Mouse (Mus musculus) cerebellum, adult 2 months (tissue): ENCODE data around the gene Mgmt. TPM values are rescaled to one million over a fixed set of nuclear protein-coding genes. Genes with fewer than 3 reads are reported as not detected.

Source experiments
- DNase-seq, 2 experiments: peaks; one replicate each; pipeline ENCODE4 v3.0.0; 2021
- H3K27ac ChIP-seq: fragments of 200-500 bp; 2 replicates; pipeline ENCODE4 v1.5.1; 2012; ENCODE audit warnings: low read length, control low read depth, inconsistent platforms; ENCODE audit not compliant: insufficient read depth
- H3K27me3 ChIP-seq: fragments of 200-500 bp; 2 replicates; pipeline ENCODE4 v1.6.1; 2012; ENCODE audit warnings: inconsistent platforms, mild to moderate bottlenecking, low read length, moderate library complexity; ENCODE audit not compliant: control insufficient read depth, insufficient read depth
- H3K4me1 ChIP-seq: fragments of 200-500 bp; 2 replicates; pipeline ENCODE4 v1.6.1; 2011; ENCODE audit warnings: low read length; ENCODE audit not compliant: control insufficient read depth, insufficient read depth
- H3K4me3 ChIP-seq: fragments of 200-500 bp; replicated peaks from 2 replicates; pipeline ENCODE3; 2011; ENCODE audit warnings: mild to moderate bottlenecking, low read depth, low read length, control low read depth; ENCODE audit not compliant: insufficient read depth
- CTCF ChIP-seq: fragments of 200-500 bp; IDR thresholded peaks from 2 replicates; pipeline ENCODE4 v1.5.1; 2011; ENCODE audit warnings: low read depth, mild to moderate bottlenecking, control low read depth, low read length, moderate library complexity, borderline replicate concordance; ENCODE audit not compliant: insufficient read depth
- POLR2A ChIP-seq: fragments of 200-500 bp; IDR thresholded peaks from 2 replicates; pipeline ENCODE4 v1.6.1; 2011; ENCODE audit warnings: low read length, control low read depth, borderline replicate concordance; ENCODE audit not compliant: insufficient read depth
- WGBS: fragments of 180-500 bp; shearing (Covaris S2); methylation state at CpG from one replicate; pipeline ENCODE4 v1.1.7; 2018; 5-methylcytosine and 5-hydroxymethylcytosine counted together
- polyA plus RNA-seq: library from polyadenylated mRNA; depleted of rRNA; stranded (reverse); fragments of >200 nt; gene quantifications from 2 replicates; pipeline ENCODE4 v1.2.3, GENCODE M21; 2012

Mgmt gene
- polyA plus RNA-seq, 1 experiment: 0.92 TPM

DNA sequence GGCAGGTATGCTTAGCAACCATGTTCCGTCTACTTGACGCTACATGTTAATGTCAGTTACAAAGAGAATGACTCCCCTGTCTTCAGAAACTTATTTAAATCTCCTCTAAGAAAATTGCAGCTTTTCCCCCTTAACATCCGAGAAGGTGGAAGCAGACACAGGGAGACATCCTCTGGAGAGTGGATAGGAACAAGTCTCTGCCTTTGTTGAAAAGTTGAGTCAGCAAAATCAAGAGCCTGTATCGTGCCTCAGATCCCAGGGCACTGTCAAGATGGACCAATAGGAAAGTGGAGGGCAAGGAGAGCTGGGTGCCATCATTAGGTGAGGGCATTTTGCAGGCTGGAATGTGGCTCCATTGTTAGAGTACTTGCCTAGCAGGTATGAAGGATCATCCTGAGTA, 172.6 kb downstream of the Mgmt start:
- Histone ChIP-seq H3K27me3 (no peaks in the 10 kb centered on the region; the same call in 1 of the 2 replicates), H3K4me1 (no peaks in the 10 kb centered on the region), H3K27ac (no peak overlapping the region), H3K4me3 (no peak overlapping the region)
- no peak for DNase-seq
- 94% methylated on average over 4 of the region's 4 CpGs for WGBS
- TF ChIP-seq POLR2A: no peak
- no peak for TF ChIP-seq CTCF

DNA sequence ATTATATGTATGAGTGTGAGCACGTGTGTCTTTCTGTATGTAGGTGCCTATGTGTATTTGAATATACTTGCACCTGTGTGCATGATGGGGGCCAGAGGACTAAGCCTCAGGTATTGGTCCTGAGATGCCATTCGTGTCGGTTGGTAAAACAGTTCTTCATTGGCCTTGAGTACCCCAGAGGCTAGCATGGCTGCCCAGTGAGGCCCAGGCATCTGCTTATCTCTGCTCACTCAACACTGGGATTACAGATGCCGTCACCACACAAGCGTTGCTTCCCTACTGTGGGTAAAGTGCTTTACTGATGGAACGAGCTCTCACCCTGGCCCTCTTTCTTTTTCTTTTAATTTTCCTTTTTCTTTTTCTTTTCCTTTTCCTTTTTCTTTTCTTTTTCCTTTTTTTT, 173.3 kb downstream of the Mgmt start:
- no peaks in the 10 kb centered on the region for H3K4me1 ChIP-seq
- DNase-seq: no peak
- 96% methylated on average over 6 of the region's 6 CpGs for WGBS
- H3K27ac ChIP-seq: no peak overlapping the region
- H3K4me3 ChIP-seq: no peak overlapping the region
- no peak for TF ChIP-seq CTCF
- no peak for TF ChIP-seq POLR2A
- H3K27me3 ChIP-seq: no peaks in the 10 kb centered on the region; the same call in 1 of the 2 replicates

DNA sequence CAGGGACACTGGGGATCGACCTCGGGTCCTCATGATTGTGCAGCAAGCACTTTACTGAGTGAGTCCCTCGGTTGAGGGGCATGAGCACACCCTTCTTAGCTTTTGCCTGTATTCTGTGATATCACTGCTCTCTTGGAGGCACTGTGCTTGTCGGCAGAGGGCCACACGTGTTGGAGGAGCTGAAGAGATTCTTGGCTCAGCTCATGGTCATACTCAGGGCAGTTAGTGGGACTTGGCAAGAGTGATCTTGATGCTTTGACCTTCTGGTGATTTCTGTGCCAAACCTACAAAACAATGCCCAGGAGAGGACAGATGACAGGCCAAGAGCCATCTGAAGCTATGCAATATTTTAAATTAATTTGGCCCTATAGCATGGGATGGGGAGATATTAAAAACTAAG, 174.4 kb downstream of the Mgmt start:
- no peaks in the 10 kb centered on the region; the same call in 1 of the 2 replicates for H3K4me1 ChIP-seq
- H3K4me3 ChIP-seq: no peak overlapping the region
- TF ChIP-seq POLR2A: no peak
- no peak for TF ChIP-seq CTCF
- WGBS: 25% methylated on average over 5 of the region's 5 CpGs
- DNase-seq: no peak
- H3K27me3 ChIP-seq: peaks cover under 1% of the 10 kb centered on the region; the same call in 1 of the 2 replicates
- no peak overlapping the region for H3K27ac ChIP-seq

DNA sequence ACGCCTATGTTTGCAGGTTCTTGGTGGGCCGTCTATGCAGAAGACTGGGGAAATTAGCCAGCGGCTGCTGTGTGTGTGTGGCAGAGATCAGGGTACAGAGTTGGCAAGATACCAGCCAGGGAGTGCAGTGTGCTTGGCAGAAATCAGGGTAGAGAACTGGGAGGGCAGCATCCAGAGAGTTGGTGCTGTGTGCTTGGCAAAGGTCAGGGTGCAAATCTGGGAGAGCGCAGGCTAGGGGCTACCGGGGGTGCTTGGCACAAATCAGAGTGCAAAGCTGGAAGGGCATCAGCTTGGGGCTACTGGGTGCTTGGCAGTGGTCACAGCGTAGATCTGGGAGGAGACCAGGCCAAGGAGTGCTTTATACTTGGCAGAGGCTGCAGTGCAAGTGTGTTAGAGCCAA, 175.4 kb downstream of the Mgmt start:
- 11% methylated on average over 6 of the region's 6 CpGs for WGBS
- H3K4me1 ChIP-seq: no peaks in the 10 kb centered on the region; the same call in 1 of the 2 replicates
- no peak overlapping the region for H3K27ac ChIP-seq
- peaks cover 3% of the 10 kb centered on the region for H3K27me3 ChIP-seq
- no peak for DNase-seq
- H3K4me3 ChIP-seq: no peak overlapping the region
- TF ChIP-seq POLR2A (no peak), CTCF (no peak)

DNA sequence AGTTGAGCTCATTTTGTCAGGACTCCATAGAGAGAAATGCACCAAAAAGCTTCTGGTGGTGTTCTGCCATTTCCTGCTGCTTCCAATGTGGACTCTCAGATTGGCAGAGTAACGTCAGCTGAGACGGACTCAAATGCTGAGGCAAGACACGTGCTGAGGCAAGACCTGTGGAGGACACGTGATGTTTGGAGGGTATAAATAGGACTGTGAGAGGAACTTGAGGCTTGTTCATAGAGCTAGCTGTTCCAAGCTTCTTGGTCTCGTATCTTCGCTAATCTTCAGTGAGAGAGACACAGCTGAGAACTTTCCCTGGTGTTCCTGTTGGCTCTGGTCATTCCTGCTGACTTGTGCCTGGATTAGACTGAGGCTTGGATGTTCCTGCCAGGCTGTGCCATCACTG, 176.9 kb downstream of the Mgmt start:
- TF ChIP-seq POLR2A (no peak), CTCF (no peak)
- Histone ChIP-seq H3K27ac (no peak overlapping the region), H3K27me3 (peaks cover 3% of the 10 kb centered on the region; the same call in 1 of the 2 replicates), H3K4me3 (no peak overlapping the region), H3K4me1 (no peaks in the 10 kb centered on the region; the same call in 1 of the 2 replicates)
- WGBS: 83% methylated on average over 6 of the region's 6 CpGs
- DNase-seq: no peak

DNA sequence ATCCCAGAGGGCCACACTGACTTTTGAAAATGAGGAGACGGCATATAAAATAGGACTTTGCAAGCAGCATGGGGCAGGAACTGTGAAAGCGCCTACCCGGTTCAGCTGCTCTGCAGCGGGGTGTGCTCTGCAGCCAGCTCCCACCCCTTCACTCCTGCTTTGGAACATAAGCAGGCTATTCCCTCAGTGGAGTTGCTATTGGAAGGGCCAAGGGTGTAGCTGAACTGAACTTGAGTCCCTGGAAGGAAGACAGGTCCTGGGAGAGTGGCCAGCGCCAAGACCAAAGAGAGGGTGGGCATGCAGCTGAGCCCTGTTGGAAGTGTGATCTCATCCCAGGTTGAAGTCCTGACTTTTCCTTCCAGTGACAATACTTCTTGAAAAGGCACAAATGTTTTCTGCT, 179.5 kb downstream of the Mgmt start:
- no peak for DNase-seq
- Histone ChIP-seq H3K27me3 (peaks cover 3% of the 10 kb centered on the region; the same call in 1 of the 2 replicates), H3K27ac (no peak overlapping the region), H3K4me3 (no peak overlapping the region), H3K4me1 (no peaks in the 10 kb centered on the region; the same call in 1 of the 2 replicates)
- TF ChIP-seq POLR2A (no peak), CTCF (no peak)
- WGBS: 29% methylated on average over 5 of the region's 5 CpGs

DNA sequence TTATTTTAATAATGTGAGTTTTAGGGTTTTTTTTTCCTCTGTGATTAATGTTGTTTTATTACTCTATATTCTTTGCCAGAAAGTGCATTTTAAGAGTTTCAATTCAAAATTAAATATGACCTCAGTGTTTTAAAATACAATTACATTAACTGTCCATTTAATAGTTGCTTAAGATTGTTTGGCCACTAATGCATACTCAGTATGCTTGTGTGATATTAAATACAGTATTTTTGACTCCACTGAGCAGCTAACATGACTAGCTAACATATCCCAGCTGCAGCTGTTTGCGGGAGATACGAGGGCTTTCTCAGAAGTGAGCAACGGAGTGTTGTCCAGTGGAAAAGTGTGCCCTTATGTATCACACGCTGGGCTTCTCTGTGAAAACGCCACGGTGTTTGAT, 179.9 kb downstream of the Mgmt start:
- DNase-seq: no peak
- Histone ChIP-seq H3K27ac (no peak overlapping the region), H3K4me1 (no peaks in the 10 kb centered on the region; the same call in 1 of the 2 replicates), H3K27me3 (peaks cover 3% of the 10 kb centered on the region; the same call in 1 of the 2 replicates), H3K4me3 (no peak overlapping the region)
- TF ChIP-seq POLR2A (no peak), CTCF (no peak)
- 85% methylated on average over 6 of the region's 6 CpGs for WGBS

DNA sequence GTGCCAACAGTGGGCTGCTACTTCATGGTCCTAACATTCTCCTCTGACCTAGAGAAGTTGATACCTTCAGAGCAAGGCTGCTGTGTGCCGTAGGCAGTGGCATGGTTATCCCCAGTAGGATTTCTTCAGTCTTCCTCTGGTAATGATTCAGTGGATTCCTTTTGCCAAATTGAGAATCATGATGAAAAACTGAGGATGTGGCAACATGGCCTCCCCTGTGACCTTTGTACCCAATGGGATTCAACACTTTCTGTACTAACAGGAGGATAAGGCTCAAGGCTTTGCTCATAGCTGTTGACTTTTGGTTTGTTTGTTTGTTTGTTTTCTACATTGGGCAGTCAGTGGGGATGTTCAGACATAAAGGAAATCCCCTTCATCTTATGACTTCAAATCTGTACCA, 180.9 kb downstream of the Mgmt start:
- H3K27me3 ChIP-seq: peaks cover 3% of the 10 kb centered on the region; the same call in 1 of the 2 replicates
- no peak overlapping the region for H3K27ac ChIP-seq
- no peak overlapping the region for H3K4me3 ChIP-seq
- H3K4me1 ChIP-seq: no peaks in the 10 kb centered on the region; the same call in 1 of the 2 replicates
- TF ChIP-seq CTCF: no peak
- no peak for TF ChIP-seq POLR2A
- 98% methylated on average over 1 of the region's 1 CpGs for WGBS
- no peak for DNase-seq

DNA sequence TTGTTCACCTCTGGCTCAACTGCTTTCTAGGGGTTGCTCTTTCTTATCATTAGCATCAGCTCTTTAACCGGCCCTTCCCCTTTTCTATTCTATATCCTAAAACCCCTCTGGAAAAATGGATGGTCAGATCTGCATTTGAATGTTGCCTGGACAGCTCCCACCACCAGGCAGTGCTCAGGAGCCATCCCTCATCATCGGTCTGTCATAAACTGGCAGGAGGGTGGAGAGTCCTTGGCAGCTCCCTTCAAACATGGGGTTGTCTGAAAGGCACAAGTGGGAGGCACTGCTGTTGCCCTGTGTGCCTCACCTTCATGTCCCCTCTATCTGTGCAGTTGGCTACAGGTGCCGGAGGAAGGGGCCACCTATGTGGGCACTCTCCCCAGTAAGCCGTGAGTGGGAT, 185.8 kb downstream of the Mgmt start:
- H3K27me3 ChIP-seq: 0 out of 2 replicates have a peak, but pooled peaks cover 2% of the 10 kb centered on the region
- WGBS: 54% methylated on average over 4 of the region's 4 CpGs
- DNase-seq: no peak
- no peak overlapping the region for H3K27ac ChIP-seq
- TF ChIP-seq CTCF (no peak), POLR2A (no peak)
- no peak overlapping the region for H3K4me3 ChIP-seq
- no peaks in the 10 kb centered on the region for H3K4me1 ChIP-seq
